Mouse (Mus musculus): ENCODE results near the gene Il18r1.

DNA sequence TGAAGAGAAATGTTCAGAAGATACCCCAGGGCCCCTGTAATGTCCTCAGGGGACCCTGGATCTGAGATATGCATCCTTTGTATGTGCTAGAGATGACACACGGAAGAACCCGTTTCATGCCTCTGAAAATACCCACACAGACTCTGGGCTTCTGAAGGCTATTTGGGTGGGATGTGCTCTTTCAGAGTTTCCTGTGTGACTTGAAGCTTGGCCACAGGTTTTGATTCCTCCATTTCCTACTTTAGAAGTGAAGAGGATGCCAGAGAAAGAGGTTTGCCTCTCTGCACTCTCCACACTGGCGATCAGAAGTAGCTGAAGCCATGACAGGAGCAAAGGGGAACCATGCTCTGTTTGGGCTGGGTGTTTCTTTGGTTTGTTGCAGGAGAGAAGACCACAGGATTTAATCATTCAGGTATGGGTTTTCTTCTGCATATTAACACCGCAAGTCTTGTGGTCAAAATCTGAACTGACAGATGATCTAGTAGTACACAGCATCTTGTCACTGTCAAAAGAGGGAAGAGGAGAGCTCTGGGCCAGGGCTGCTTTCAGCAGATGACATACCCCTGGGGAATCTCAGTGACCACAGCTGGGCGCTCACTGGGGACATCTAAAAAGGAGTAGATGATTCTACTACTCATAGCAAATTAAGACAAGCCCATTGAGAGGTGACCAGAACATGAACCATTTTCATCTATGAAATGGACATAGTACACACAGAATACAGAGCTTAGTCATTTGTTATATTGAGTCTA is 58.8 kb downstream of the Il18r1 start:
- TF ChIP-seq CTCF (IDR thresholded peaks at IDR 0.05; ENCODE audit: low read depth, low read length) (no peak), POLR2A (IDR thresholded peaks at IDR 0.05; ENCODE audit: insufficient read depth, low read length) (no peak)

All from ES-Bruce4 (cell line).